In genomic region chr1:89184111-89184785, GRCm38 (mm10) we compare ENCODE assay signal across 8 mouse cellular contexts.
DNase-seq lines count a peak whose midpoint lies in the region; ATAC-seq and TF ChIP-seq lines count a peak whose summit lies in the region.

No protein-coding gene starts in this region.

- H3K9ac ChIP-seq in ES-Bruce4 (ENCODE audit: low read depth, poor library complexity, severe bottlenecking): peak overlapping the region; percentile 26; the same call in 1 of the 2 replicates
- H3K9ac ChIP-seq in embryonic facial prominence, embryonic 13.5 days: no peak overlapping the region

- H3K4me2 ChIP-seq in embryonic facial prominence, embryonic 13.5 days: no peak overlapping the region

- TF ChIP-seq CTCF in ES-Bruce4 (IDR thresholded peaks at IDR 0.05; ENCODE audit: low read depth, low read length): no peak

- no peak overlapping the region for H3K4me3 ChIP-seq in ES-Bruce4 (ENCODE audit: low read depth, low read length)
- no peak overlapping the region for H3K4me3 ChIP-seq in embryonic facial prominence, embryonic 13.5 days
- no peak overlapping the region for H3K4me3 ChIP-seq in limb, embryonic 10.5 days

- H3K36me3 ChIP-seq in ES-Bruce4 (ENCODE audit: control insufficient read depth, insufficient read depth, low read length, poor library complexity, severe bottlenecking): no peaks in the 10 kb centered on the region
- H3K36me3 ChIP-seq in embryonic facial prominence, embryonic 13.5 days: no peaks in the 10 kb centered on the region
- no peaks in the 10 kb centered on the region for H3K36me3 ChIP-seq in limb, embryonic 10.5 days

- TF ChIP-seq EP300 in ES-Bruce4 (IDR thresholded peaks at IDR 0.05; ENCODE audit: insufficient read depth, low read depth, low read length): no peak

- no peaks in the 10 kb centered on the region for H3K9me3 ChIP-seq in ES-Bruce4 (replicated peaks; ENCODE audit: control insufficient read depth, insufficient read depth, low read length, poor library complexity, severe bottlenecking)
- H3K9me3 ChIP-seq in embryonic facial prominence, embryonic 13.5 days: no peaks in the 10 kb centered on the region
- H3K9me3 ChIP-seq in limb, embryonic 10.5 days (replicated peaks): no peaks in the 10 kb centered on the region

- ATAC-seq in embryonic facial prominence, embryonic 13.5 days (ENCODE audit: insufficient number of reproducible peaks, insufficient read depth, low FRiP score, low TSS enrichment, low read depth): 0 out of 2 replicates have a peak, but pooled peaks have one; percentile 5

- TF ChIP-seq POLR2A in ES-Bruce4 (IDR thresholded peaks at IDR 0.05; ENCODE audit: insufficient read depth, low read length): no peak

- peak overlapping the region; percentile 80 for H3K27ac ChIP-seq in ES-Bruce4 (ENCODE audit: insufficient read depth, low read length)
- no peak overlapping the region for H3K27ac ChIP-seq in embryonic facial prominence, embryonic 13.5 days
- H3K27ac ChIP-seq in limb, embryonic 10.5 days: no peak overlapping the region; the same call in 1 of the 2 replicates

- peak; percentile 50 for DNase-seq in adrenal gland, postnatal 14 days
- no peak for DNase-seq in adrenal gland, postnatal 4 days (ENCODE audit: low spot score in 2 of 2)
- peak; percentile 43 for DNase-seq in layer of hippocampus, adult 9-10 months (ENCODE audit: low spot score)
- no peak for DNase-seq in right cerebral cortex, postnatal 25 days
- DNase-seq in right cerebral cortex, adult 18-20 months: no peak
- DNase-seq in limb, embryonic 10.5 days (ENCODE audit: low spot score): no peak

- WGBS in embryonic facial prominence, embryonic 13.5 days: 59% methylated on average over 6 of the region's 6 CpGs
- WGBS in limb, embryonic 10.5 days: 92% methylated on average over 6 of the region's 6 CpGs

- H3K27me3 ChIP-seq in ES-Bruce4 (ENCODE audit: control insufficient read depth, insufficient read depth, low read length, poor library complexity, severe bottlenecking): no peaks in the 10 kb centered on the region
- H3K27me3 ChIP-seq in embryonic facial prominence, embryonic 13.5 days: 0 out of 2 replicates have a peak, but pooled peaks cover 5% of the 10 kb centered on the region
- H3K27me3 ChIP-seq in limb, embryonic 10.5 days (ENCODE audit: low read depth, poor library complexity, severe bottlenecking): no peaks in the 10 kb centered on the region

- H3K4me1 ChIP-seq in ES-Bruce4 (ENCODE audit: control insufficient read depth, insufficient read depth, low read length): peaks cover 10% of the 10 kb centered on the region
- peaks cover 20% of the 10 kb centered on the region for H3K4me1 ChIP-seq in embryonic facial prominence, embryonic 13.5 days
- H3K4me1 ChIP-seq in limb, embryonic 10.5 days: peaks cover 11% of the 10 kb centered on the region; the same call in 1 of the 2 replicates

Comparison
In these comparisons a context has a peak if more than half of its experiments do, and no peak if none do; other contexts are left out.
1. DNase-seq: peak in adrenal gland, postnatal 14 days (single experiment) and layer of hippocampus, adult 9-10 months (single experiment); none in adrenal gland, postnatal 4 days (0 of 2), right cerebral cortex, postnatal 25 days (single experiment), right cerebral cortex, adult 18-20 months (single experiment) and limb, embryonic 10.5 days (single experiment).